Comparison of ENCODE assay signal across 9 mouse cellular contexts in genomic region chr11:117963872-117964271, GRCm38 (mm10). TPM values are rescaled to one million over a fixed set of nuclear protein-coding genes. Genes with fewer than 3 reads are reported as not detected.
DNase-seq lines count a peak whose midpoint lies in the region; ATAC-seq and TF ChIP-seq lines count a peak whose summit lies in the region.
"Had no signal": no experiment of that assay in that cellular context is flagged by ENCODE, and none has a peak within 500 bp of the region (broad histone marks: within the 10 kb centered on the region; RNA-seq: fewer than 3 reads in every experiment).

No protein-coding gene starts in this region.

- peak overlapping the region; percentile 44 for H3K4me3 ChIP-seq in heart, embryonic 15.5 days
- peak overlapping the region; percentile 42 to 52 for H3K4me3 ChIP-seq in MEL (ENCODE audit: control insufficient read depth in 1 of 2, insufficient read depth in 1 of 2, low read depth in 2 of 2, low read length in 2 of 2)
- peak overlapping the region; percentile 40 for H3K4me3 ChIP-seq in forebrain, postnatal 0 days (ENCODE audit: low read depth, low read length)
- H3K4me3 ChIP-seq in midbrain, embryonic 11.5 days (ENCODE audit: low read depth, low read length): peak overlapping the region; percentile 20

- peaks cover 2% of the 10 kb centered on the region; the same call in 1 of the 2 replicates for H3K79me2 ChIP-seq in MEL (ENCODE audit: control insufficient read depth, insufficient read depth, low read length, poor library complexity)

- no peak for TF ChIP-seq RAD21 in MEL (IDR thresholded peaks at IDR 0.05; ENCODE audit: low read depth, low read length)

- no peak for TF ChIP-seq POLR2A in MEL (IDR thresholded peaks at IDR 0.05; ENCODE audit: control insufficient read depth in 1 of 2, insufficient read depth in 1 of 2, low read depth in 1 of 2, low read length in 2 of 2, poor library complexity in 1 of 2)

- H3K4me1 ChIP-seq in heart, embryonic 15.5 days (replicated peaks): peaks cover 83% of the 10 kb centered on the region
- H3K4me1 ChIP-seq in MEL (ENCODE audit: control insufficient read depth in 1 of 2, insufficient read depth in 2 of 2, low read length in 2 of 2): peaks cover 0 to 4% of the 10 kb centered on the region in 2 experiments; a peak in 1 of 4 replicates
- peaks cover 20% of the 10 kb centered on the region for H3K4me1 ChIP-seq in forebrain, postnatal 0 days (ENCODE audit: insufficient read depth)
- H3K4me1 ChIP-seq in midbrain, embryonic 11.5 days (ENCODE audit: control insufficient read depth, insufficient read depth, low read length): peaks cover 66% of the 10 kb centered on the region

- TF ChIP-seq EP300 in MEL (IDR thresholded peaks at IDR 0.05; ENCODE audit: low read depth in 1 of 2, low read length in 2 of 2): no peak

- peak overlapping the region; percentile 89 for H3K27ac ChIP-seq in heart, embryonic 15.5 days
- no peak overlapping the region for H3K27ac ChIP-seq in MEL (ENCODE audit: control insufficient read depth, low read depth, low read length)
- H3K27ac ChIP-seq in forebrain, postnatal 0 days (ENCODE audit: low read depth, low read length): no peak overlapping the region
- peak overlapping the region; percentile 25; the same call in 1 of the 2 replicates for H3K27ac ChIP-seq in midbrain, embryonic 11.5 days (ENCODE audit: low read depth, low read length)

- H3K27me3 ChIP-seq in heart, embryonic 15.5 days: peaks cover 20% of the 10 kb centered on the region
- peaks cover 7% of the 10 kb centered on the region in 2 experiments for H3K27me3 ChIP-seq in MEL (ENCODE audit: control insufficient read depth in 1 of 2, insufficient read depth in 2 of 2, low read length in 2 of 2)
- H3K27me3 ChIP-seq in forebrain, postnatal 0 days (ENCODE audit: insufficient read depth, low read length): no peaks in the 10 kb centered on the region
- H3K27me3 ChIP-seq in midbrain, embryonic 11.5 days (ENCODE audit: control insufficient read depth, insufficient read depth, low read length): peaks cover 27% of the 10 kb centered on the region
- H3K27me3 ChIP-seq: Patski had no signal

- no peaks in the 10 kb centered on the region for H3K36me3 ChIP-seq in heart, embryonic 15.5 days
- H3K36me3 ChIP-seq in MEL (ENCODE audit: control insufficient read depth in 1 of 2, insufficient read depth in 2 of 2, low read length in 2 of 2): peaks cover 0 to 3% of the 10 kb centered on the region in 2 experiments; a peak in 1 of 4 replicates
- no peaks in the 10 kb centered on the region for H3K36me3 ChIP-seq in forebrain, postnatal 0 days (ENCODE audit: insufficient read depth)
- no peaks in the 10 kb centered on the region for H3K36me3 ChIP-seq in midbrain, embryonic 11.5 days (ENCODE audit: control insufficient read depth, insufficient read depth, low read length)

- peak overlapping the region; percentile 73 for H3K4me2 ChIP-seq in heart, embryonic 15.5 days
- H3K4me2 ChIP-seq in forebrain, postnatal 0 days (ENCODE audit: low read depth): peak overlapping the region; percentile 79
- peak overlapping the region; percentile 60 for H3K4me2 ChIP-seq in midbrain, embryonic 11.5 days

- 2% methylated on average over 9 of the region's 9 CpGs for WGBS in heart, embryonic 15.5 days
- WGBS in forebrain, postnatal 0 days: 5% methylated on average over 9 of the region's 9 CpGs
- 0% methylated on average over 9 of the region's 9 CpGs for WGBS in midbrain, embryonic 11.5 days

- no peak for DNase-seq in heart, adult 18-20 months
- DNase-seq in MEL (ENCODE audit: low read depth, low spot score): peak; percentile 45
- no peak for DNase-seq in forebrain, postnatal 0 days
- DNase-seq in midbrain, embryonic 11.5 days (ENCODE audit: low spot score, missing footprints): no peak
- no peak for DNase-seq in cerebellum, adult 9-11 months
- no peak for DNase-seq in frontal cortex, postnatal 25 days (ENCODE audit: low spot score in 2 of 2)

- no peak for TF ChIP-seq CTCF in MEL (IDR thresholded peaks at IDR 0.05 in 2 of 3, conservative IDR thresholded peaks at IDR 0.05 in 1 of 3; ENCODE audit: control insufficient read depth in 1 of 3, insufficient read depth in 1 of 3, low read depth in 2 of 3, low read length in 3 of 3, poor library complexity in 1 of 3, severe bottlenecking in 1 of 3)
- TF ChIP-seq CTCF in forebrain, postnatal 0 days (IDR thresholded peaks at IDR 0.05; ENCODE audit: low read depth): no peak

- no peaks in the 10 kb centered on the region for H3K9me3 ChIP-seq in heart, embryonic 15.5 days (replicated peaks)
- H3K9me3 ChIP-seq in MEL (replicated peaks; ENCODE audit: insufficient read depth, low read length): no peaks in the 10 kb centered on the region
- H3K9me3 ChIP-seq in forebrain, postnatal 0 days (ENCODE audit: low read length): no peaks in the 10 kb centered on the region
- no peaks in the 10 kb centered on the region for H3K9me3 ChIP-seq in midbrain, embryonic 11.5 days (ENCODE audit: control insufficient read depth, low read length)

- ATAC-seq in heart, embryonic 15.5 days (replicated peaks; ENCODE audit: insufficient number of reproducible peaks, insufficient read depth, low FRiP score, low read depth): 0 out of 2 replicates have a peak, but pooled peaks have one; percentile 1
- ATAC-seq in forebrain, postnatal 0 days: 0 out of 2 replicates have a peak, but pooled peaks have one; percentile 0
- no peak for ATAC-seq in midbrain, embryonic 11.5 days (ENCODE audit: low FRiP score)
- ATAC-seq in megakaryocyte progenitor cell, adult 5-6 weeks (replicated peaks; ENCODE audit: poor library complexity): no peak

- H3K9ac ChIP-seq in heart, embryonic 15.5 days: peak overlapping the region; percentile 48; the same call in 1 of the 2 replicates
- peak overlapping the region; percentile 44 for H3K9ac ChIP-seq in MEL (ENCODE audit: control insufficient read depth, low read depth, low read length, poor library complexity, severe bottlenecking)
- peak overlapping the region; percentile 33 for H3K9ac ChIP-seq in forebrain, postnatal 0 days
- H3K9ac ChIP-seq in midbrain, embryonic 11.5 days (ENCODE audit: low read length): peak overlapping the region; percentile 35; the same call in 1 of the 2 replicates

TF ChIP-seq in MEL, 35 proteins besides CTCF, POLR2A, EP300 and RAD21:
- no peak for TF ChIP-seq ETS1 (IDR thresholded peaks at IDR 0.05; ENCODE audit: low read depth, low read length)
- TF ChIP-seq GABPA (IDR thresholded peaks at IDR 0.05; ENCODE audit: low read depth, low read length): no peak
- TF ChIP-seq TCF12 (IDR thresholded peaks at IDR 0.05; ENCODE audit: low read depth, low read length): no peak
- 0 out of 2 replicates have a peak, but pooled peaks have one; percentile 9 for TF ChIP-seq ELF1 (IDR thresholded peaks at IDR 0.05; ENCODE audit: low read depth, low read length)

RNA-seq across cellular contexts. Expression of gene Socs3, which starts 6.0 kb away (rescaled TPM):
- 6.7 and 10.9 TPM in 2 replicates for polyA plus RNA-seq in heart, embryonic 15.5 days (2015; fragmentation: Nextera tagmentation; extraction: Ambion mirVana)
- total RNA-seq in heart, adult 18-20 months (2021): 1 to 10 TPM; 3.2 to 3.5 TPM
- total RNA-seq in MEL (2012; rRNA removed): 0.95 and 0.96 TPM in 2 replicates
- 1 to 10 TPM in 1 of 2 experiments, not detected in 1; 1.9 TPM for polyA plus RNA-seq in MEL (2012; ENCODE audit: insufficient read depth in 1 of 2, insufficient read length in 2 of 2, low read depth in 1 of 2, low replicate concordance in 2 of 2, missing spikeins in 1 of 2)
- total RNA-seq in forebrain, postnatal 0 days (2014; rRNA removed): 7.8 and 11.0 TPM in 2 replicates
- polyA plus RNA-seq in forebrain, postnatal 0 days (2015; fragmentation: Nextera tagmentation; extraction: Ambion mirVana): 6.5 and 8.4 TPM in 2 replicates
- 5.5 and 5.9 TPM in 2 replicates for polyA plus RNA-seq in midbrain, embryonic 11.5 days (2014; fragmentation: Nextera tagmentation; extraction: Ambion mirVana)
- 0.76 and 0.96 TPM in 2 replicates for total RNA-seq in megakaryocyte progenitor cell, adult 5-6 weeks (2015)
- 0.79 and 1.1 TPM in 2 replicates for total RNA-seq in megakaryocyte progenitor cell, adult 5-6 weeks (2017)

RNA-seq across cellular contexts. Expression of gene Pgs1, which starts 22.2 kb away (rescaled TPM):
- polyA plus RNA-seq in heart, embryonic 15.5 days (2015; fragmentation: Nextera tagmentation; extraction: Ambion mirVana): 21.9 and 26.8 TPM in 2 replicates
- total RNA-seq in heart, adult 18-20 months (2021): 10 to 100 TPM; 17.0 to 18.8 TPM
- 55.7 and 61.6 TPM in 2 replicates for total RNA-seq in MEL (2012; rRNA removed)
- polyA plus RNA-seq in MEL (2012; ENCODE audit: insufficient read depth in 1 of 2, insufficient read length in 2 of 2, low read depth in 1 of 2, low replicate concordance in 2 of 2, missing spikeins in 1 of 2): 10 to 100 TPM in 1 of 2 experiments, not detected in 1; 48.6 TPM
- 55.7 and 63.0 TPM in 2 replicates for total RNA-seq in forebrain, postnatal 0 days (2014; rRNA removed)
- polyA plus RNA-seq in forebrain, postnatal 0 days (2015; fragmentation: Nextera tagmentation; extraction: Ambion mirVana): 47.7 and 54.4 TPM in 2 replicates
- 40.2 and 42.7 TPM in 2 replicates for polyA plus RNA-seq in midbrain, embryonic 11.5 days (2014; fragmentation: Nextera tagmentation; extraction: Ambion mirVana)
- 13.0 and 14.7 TPM in 2 replicates for total RNA-seq in megakaryocyte progenitor cell, adult 5-6 weeks (2015)
- total RNA-seq in megakaryocyte progenitor cell, adult 5-6 weeks (2017): 15.6 and 18.7 TPM in 2 replicates

Comparison
In these comparisons a context has a peak if more than half of its experiments do, and no peak if none do; other contexts are left out.
1. ATAC-seq: peak in heart, embryonic 15.5 days (single experiment) and forebrain, postnatal 0 days (single experiment); none in midbrain, embryonic 11.5 days (single experiment) and megakaryocyte progenitor cell, adult 5-6 weeks (single experiment).
2. H3K27ac ChIP-seq: peak in heart, embryonic 15.5 days (single experiment) and midbrain, embryonic 11.5 days (single experiment); none in MEL (single experiment) and forebrain, postnatal 0 days (single experiment).
3. Peak in every context shown above with its lines, with median percentiles within 50 percentile points of each other: H3K4me2 ChIP-seq, H3K4me3 ChIP-seq and H3K9ac ChIP-seq.